Mouse (Mus musculus) liver, postnatal 0 days (tissue): ENCODE data around the gene Triobp. TPM values are rescaled to one million over a fixed set of nuclear protein-coding genes. Genes with fewer than 3 reads are reported as not detected.
A peak's percentile ranks its signal among the peaks of the same experiment; 100 is the strongest.

Source experiments
- ATAC-seq: fragments of 200-750 bp; cut with Nextera tagmentation; 2 replicates; pipeline ENCODE4 v1.8.0; 2017; ENCODE audit warnings: mild to moderate bottlenecking, moderate library complexity
- DNase-seq: peaks from one replicate; pipeline ENCODE4 v3.0.0-alpha.2; 2016
- H3K27ac ChIP-seq: fragments of 300-500 bp; sonication (generic); 2 replicates; pipeline ENCODE4 v1.5.1; 2014; ENCODE audit warnings: antibody characterized with exemption, moderate library complexity, mild to moderate bottlenecking, low read depth
- H3K27me3 ChIP-seq: fragments of 300-500 bp; sonication (generic); 2 replicates; pipeline ENCODE4 v1.6.1; 2014; ENCODE audit warnings: low read length, control low read depth, mixed read lengths; ENCODE audit not compliant: insufficient read depth
- H3K36me3 ChIP-seq: fragments of 300-500 bp; sonication (generic); replicated peaks from 2 replicates; pipeline ENCODE4 v1.6.1; 2014; ENCODE audit warnings: mild to moderate bottlenecking, control low read depth, low read length, moderate library complexity, mixed read lengths; ENCODE audit not compliant: insufficient read depth
- H3K4me1 ChIP-seq: fragments of 300-500 bp; sonication (generic); 2 replicates; pipeline ENCODE4 v1.6.1; 2014; ENCODE audit warnings: antibody characterized with exemption, mild to moderate bottlenecking, control low read depth; ENCODE audit not compliant: insufficient read depth
- H3K4me2 ChIP-seq: fragments of 300-500 bp; sonication (generic); 2 replicates; pipeline ENCODE4 v1.6.1; 2014; ENCODE audit warnings: low read depth, mild to moderate bottlenecking, low read length, moderate library complexity, mixed read lengths
- H3K4me3 ChIP-seq: fragments of 300-500 bp; sonication (generic); 2 replicates; pipeline ENCODE4 v1.5.1; 2014; ENCODE audit warnings: low read depth, low read length
- H3K9ac ChIP-seq: fragments of 300-500 bp; sonication (generic); replicated peaks from 2 replicates; pipeline ENCODE4 v1.6.1; 2014; ENCODE audit warnings: mild to moderate bottlenecking, moderate library complexity
- H3K9me3 ChIP-seq: fragments of 300-500 bp; sonication (generic); 2 replicates; pipeline ENCODE4 v1.6.1; 2016; ENCODE audit warnings: mild to moderate bottlenecking, control low read depth, low read length, mixed read lengths
- CTCF ChIP-seq: sonication (generic); IDR thresholded peaks from 2 replicates; pipeline ENCODE4 v1.5.1; 2016; ENCODE audit warnings: antibody characterized with exemption, low read depth
- EP300 ChIP-seq: IDR thresholded peaks from 2 replicates; pipeline ENCODE4 v1.6.1; 2016; ENCODE audit warnings: antibody characterized with exemption, low read depth, mild to moderate bottlenecking
- whole genome bisulfite sequencing: fragments of 180-500 bp; shearing (Covaris S2); extraction: QIAGEN DNeasy Blood & Tissue Kit; methylation state at CpG from one replicate; pipeline ENCODE4 v1.1.7; 2014; ENCODE audit not compliant: insufficient replicate concordance; 5-methylcytosine and 5-hydroxymethylcytosine counted together
- polyA plus RNA-seq: library from polyadenylated mRNA; unstranded; fragments of >200 nt; fragmentation: Nextera tagmentation; extraction: Ambion mirVana; gene quantifications from 2 replicates; pipeline ENCODE4 v1.2.1, GENCODE M21; 2015

Triobp gene
- polyA plus RNA-seq: 11.9 and 12.7 TPM in 2 replicates

DNA sequence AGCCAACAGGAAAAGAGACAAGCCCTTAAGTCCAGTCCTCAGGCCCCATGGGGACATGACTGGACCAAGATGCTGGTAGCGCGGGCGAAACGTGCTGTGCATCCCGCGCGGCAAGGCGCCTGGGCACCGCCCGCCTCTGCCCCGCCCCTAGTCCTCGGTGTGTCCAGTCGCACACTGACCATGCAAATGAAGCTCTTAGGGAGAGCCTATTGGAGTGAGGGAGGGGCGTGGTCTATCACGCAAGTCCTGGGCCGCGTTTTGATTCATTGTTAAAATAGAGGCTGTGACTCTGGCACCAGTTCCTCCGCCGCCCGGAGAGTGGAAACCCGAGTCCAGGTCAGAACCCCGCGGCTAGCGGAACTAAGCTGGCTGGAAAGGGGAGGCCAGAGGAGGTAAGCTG, at the start of gene Triobp:
Gene Triobp (plus strand): TSS at position 68 of the 400 bp plus-strand sequence.
- H3K9ac ChIP-seq: no peak within 1 kb of the TSS

DNA sequence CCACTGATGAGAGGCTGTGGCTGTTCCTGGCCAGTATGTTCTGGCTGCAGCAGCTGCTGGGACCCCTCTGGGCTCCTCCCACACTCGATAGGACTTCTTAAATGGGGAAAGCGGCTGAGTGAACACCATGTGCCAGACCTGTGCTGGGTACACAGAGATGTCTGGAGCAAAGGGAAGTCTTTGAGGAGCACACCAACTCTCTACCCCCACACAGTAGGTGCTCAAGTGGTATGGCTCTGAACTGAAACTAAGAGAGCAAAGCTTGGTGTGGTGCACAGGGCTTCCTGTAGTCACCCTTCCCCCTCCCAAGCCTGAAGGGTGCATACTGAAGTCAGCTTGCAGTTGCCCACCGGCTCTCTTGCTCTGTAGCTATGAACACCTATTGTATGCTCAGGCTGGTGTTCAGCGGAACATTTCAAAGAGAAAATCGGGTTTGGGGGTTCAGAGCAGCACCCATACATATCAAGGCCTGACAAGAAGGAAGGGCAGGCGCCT, 49.0 kb upstream of the Triobp start:
- peak overlapping the region; percentile 83; the same call in 1 of the 2 replicates for H3K4me3 ChIP-seq
- no peaks in the 10 kb centered on the region for H3K9me3 ChIP-seq
- no peak for ATAC-seq
- peak overlapping the region; percentile 99 for H3K4me2 ChIP-seq
- TF ChIP-seq EP300 (peak; percentile 16; the same call in 1 of the 2 replicates), CTCF (no peak)
- H3K9ac ChIP-seq: peak overlapping the region; percentile 46
- H3K4me1 ChIP-seq: peaks cover 73% of the 10 kb centered on the region
- WGBS: 31% methylated on average over 6 of the region's 6 CpGs
- DNase-seq: no peak
- H3K27ac ChIP-seq: peak overlapping the region; percentile 84
- H3K27me3 ChIP-seq: no peaks in the 10 kb centered on the region
- peaks cover 13% of the 10 kb centered on the region for H3K36me3 ChIP-seq

More for the DNA sequence above, at the start of gene Triobp:
- H3K27ac ChIP-seq: no peak within 1 kb of the TSS
- peak within 1 kb of the TSS; percentile 64 for H3K4me2 ChIP-seq
- peaks cover 30% of the 10 kb centered on the region for H3K27me3 ChIP-seq
- peaks cover 8% of the 10 kb centered on the region for H3K4me1 ChIP-seq
- WGBS: under 1% methylated on average over 24 of the region's 24 CpGs
- 0 out of 2 replicates have a peak within 1 kb of the TSS, but pooled peaks have one; percentile 17 for H3K4me3 ChIP-seq
- ATAC-seq (peak; percentile 94), DNase-seq (peak; percentile 87)
- TF ChIP-seq EP300: no peak
- TF ChIP-seq CTCF: no peak
- no peaks in the 10 kb centered on the region for H3K36me3 ChIP-seq
- H3K9me3 ChIP-seq: no peaks in the 10 kb centered on the region

DNA sequence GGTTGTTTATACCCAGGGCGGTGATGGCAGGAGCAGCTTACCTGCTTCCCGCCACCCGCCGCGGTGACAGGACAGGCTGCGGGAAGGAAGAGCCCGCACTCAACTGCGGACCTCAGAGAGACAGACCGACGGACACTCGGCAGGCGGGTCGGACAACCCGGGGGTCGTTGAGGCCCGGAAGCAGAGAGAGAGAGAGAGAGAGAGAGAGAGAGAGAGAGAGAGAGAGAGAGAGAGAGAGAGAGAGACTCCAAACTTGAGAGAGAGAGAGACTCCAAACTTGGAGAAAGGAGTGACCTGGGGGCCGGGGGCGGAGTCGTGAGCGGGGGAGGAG, 48.1 kb upstream of the Triobp start, which contains the start of gene Gm49510:
Gene Gm49510 (plus strand): TSS at position 259 of the 331 bp plus-strand sequence.
- H3K4me3 ChIP-seq: peak within 1 kb of the TSS; percentile 83
- 3% methylated on average over 20 of the region's 20 CpGs for WGBS
- peaks cover 65% of the 10 kb centered on the region for H3K4me1 ChIP-seq
- peak within 1 kb of the TSS; percentile 99 for H3K4me2 ChIP-seq
- no peak for TF ChIP-seq CTCF
- TF ChIP-seq EP300: no peak
- peaks cover 12% of the 10 kb centered on the region; the same call in 1 of the 2 replicates for H3K36me3 ChIP-seq
- H3K9ac ChIP-seq: peak within 1 kb of the TSS; percentile 82
- ATAC-seq (no peak), DNase-seq (no peak)
- no peaks in the 10 kb centered on the region for H3K9me3 ChIP-seq
- peak within 1 kb of the TSS; percentile 84 for H3K27ac ChIP-seq
- no peaks in the 10 kb centered on the region for H3K27me3 ChIP-seq

DNA sequence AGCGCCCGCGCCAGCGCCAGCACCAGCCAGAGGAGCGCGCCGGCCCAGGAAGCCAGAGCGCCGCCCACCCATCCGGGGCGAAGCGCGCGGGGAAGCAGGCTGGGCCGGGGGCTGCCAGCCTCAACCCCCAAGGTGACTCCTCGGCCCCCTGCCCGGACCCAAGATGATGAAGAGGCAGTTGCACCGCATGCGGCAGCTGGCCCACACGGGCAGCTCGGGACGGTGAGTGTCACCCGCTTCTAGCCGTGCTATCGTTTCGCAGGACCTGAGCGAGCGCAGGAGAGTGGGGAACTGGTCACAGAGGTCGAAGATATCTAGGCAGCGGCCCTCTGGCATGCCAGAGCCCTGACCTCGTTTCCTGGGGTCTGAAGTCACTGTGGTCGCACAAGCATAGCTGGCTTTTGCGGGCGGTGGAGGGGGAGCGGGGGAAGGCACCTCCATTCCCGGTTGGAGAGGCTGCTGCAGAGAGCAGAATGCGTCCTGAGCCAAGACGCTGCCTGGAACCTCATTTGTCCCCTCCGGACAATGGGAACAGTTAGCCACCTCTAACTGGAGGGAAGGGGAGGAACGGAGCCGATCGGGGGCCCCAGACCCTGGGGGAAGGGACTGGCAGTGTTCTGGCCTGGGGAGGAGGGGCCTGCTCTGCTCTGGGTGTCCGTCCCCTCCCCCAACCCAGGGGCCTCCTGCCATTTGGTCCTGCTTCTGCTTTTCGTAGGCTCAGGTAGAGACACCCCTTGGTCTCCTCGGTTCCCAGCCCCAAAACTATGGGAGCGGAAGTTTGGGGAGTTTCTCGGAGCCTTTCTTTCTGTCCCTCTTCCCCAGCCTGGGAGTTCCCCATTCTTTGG, 47.6 kb upstream of the Triobp start, which contains the start of gene Sh3bp1:
Gene Sh3bp1 (plus strand): TSS at position 29 of the 845 bp plus-strand sequence.
- Histone ChIP-seq H3K4me3 (peak within 1 kb of the TSS; percentile 83), H3K27ac (peak within 1 kb of the TSS; percentile 84), H3K36me3 (peaks cover 13% of the 10 kb centered on the region; the same call in 1 of the 2 replicates), H3K4me1 (peaks cover 59% of the 10 kb centered on the region), H3K4me2 (peak within 1 kb of the TSS; percentile 99), H3K27me3 (no peaks in the 10 kb centered on the region), H3K9ac (peak within 1 kb of the TSS; percentile 82), H3K9me3 (no peaks in the 10 kb centered on the region)
- WGBS: under 1% methylated on average over 42 of the region's 47 CpGs
- TF ChIP-seq CTCF: no peak
- TF ChIP-seq EP300: no peak
- peak; percentile 58 for ATAC-seq
- peak; percentile 81 for DNase-seq

DNA sequence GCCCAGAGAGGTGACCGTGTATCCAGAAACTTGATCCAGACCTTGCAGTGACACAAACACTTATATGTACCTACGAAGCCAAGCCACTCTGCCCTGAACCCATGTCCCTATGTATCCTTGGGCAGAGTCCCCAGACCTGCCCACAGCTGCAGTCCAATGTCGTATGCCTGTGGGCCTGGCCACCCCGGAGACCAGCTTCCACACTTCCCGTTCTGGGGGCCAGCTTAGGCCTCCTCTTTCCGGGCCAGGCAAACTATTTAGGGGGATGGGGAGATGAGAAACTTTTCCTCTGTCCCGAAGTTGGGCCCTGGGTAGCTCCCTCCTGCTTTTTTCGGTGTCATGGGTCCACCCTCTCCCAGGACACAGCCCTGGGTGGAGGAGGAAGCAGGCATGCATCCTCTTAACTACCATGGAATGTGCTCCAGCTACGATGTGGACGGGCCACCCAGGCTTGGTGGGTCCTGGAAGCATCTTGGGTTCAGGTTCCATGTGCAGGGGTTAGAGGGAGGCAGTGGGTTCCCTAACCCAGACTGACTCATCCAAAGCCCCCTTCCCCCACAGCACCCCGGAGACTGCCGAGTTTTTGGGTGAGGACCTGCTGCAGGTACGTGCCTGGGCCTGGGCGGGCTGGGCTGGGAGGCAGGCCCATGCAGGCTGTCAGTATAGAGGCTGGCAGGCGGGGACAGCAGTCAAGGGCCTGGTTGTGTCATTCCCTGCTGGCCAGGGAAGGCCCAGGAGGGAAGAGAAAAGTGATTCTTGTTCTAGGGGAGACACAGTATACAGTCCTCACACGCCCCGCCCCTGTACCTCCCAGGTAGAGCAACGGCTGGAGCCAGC, 46.7 kb upstream of the Triobp start:
- H3K27ac ChIP-seq: peak overlapping the region; percentile 84
- no peak for TF ChIP-seq EP300
- TF ChIP-seq CTCF: no peak
- H3K4me1 ChIP-seq: peaks cover 50% of the 10 kb centered on the region
- no peaks in the 10 kb centered on the region for H3K9me3 ChIP-seq
- H3K9ac ChIP-seq: peak overlapping the region; percentile 82
- WGBS: 26% methylated on average over 18 of the region's 18 CpGs
- H3K27me3 ChIP-seq: no peaks in the 10 kb centered on the region
- no peak for ATAC-seq
- peak overlapping the region; percentile 83 for H3K4me3 ChIP-seq
- DNase-seq: peak; percentile 41
- peaks cover 17% of the 10 kb centered on the region; the same call in 1 of the 2 replicates for H3K36me3 ChIP-seq
- H3K4me2 ChIP-seq: peak overlapping the region; percentile 99
